Mouse (Mus musculus) T-cell, adult 66 days (primary cell): ENCODE results near the gene Lmbrd2. TPM values are rescaled to one million over a fixed set of nuclear protein-coding genes. Genes with fewer than 3 reads are reported as not detected.

Experiments used
- total RNA-seq, 2 experiments: library from RNA; stranded (reverse); gene quantifications; 3 replicates in 1 of 2; 4 replicates in 1 of 2; pipeline ENCODE4 v1.2.4; 2023

Gene Lmbrd2
- total RNA-seq = 10 to 100 TPM; 11.4 to 16.0 TPM

GRCm38 (mm10) chr15:9140252-9140680 is at the start of gene Lmbrd2:
Lmbrd2 (plus strand) TSS chr15:9140550.

GRCm38 (mm10) chr15:9155325-9155724 is 15.0 kb downstream of the Lmbrd2 start, which contains the start of gene Skp2:
Skp2 (minus strand) TSS chr15:9155425.

Other genes starting within 250 kb of the Lmbrd2 start
- not detected for gene Ranbp3l, start 172.6 kb upstream of the Lmbrd2 start, total RNA-seq
- gene Nadk2, start 69.3 kb upstream of the Lmbrd2 start, total RNA-seq = 10 to 100 TPM; 13.7 to 22.8 TPM
- 1 to 10 TPM; 3.8 to 4.5 TPM for gene Skp2, start 14.9 kb downstream of the Lmbrd2 start, total RNA-seq
- not detected for gene Ugt3a1, start 136.3 kb downstream of the Lmbrd2 start, total RNA-seq
- not detected for gene Ugt3a2, start 195.0 kb downstream of the Lmbrd2 start, total RNA-seq